Mouse (Mus musculus) limb, embryonic 13.5 days (tissue): ENCODE results near the gene Trim34a. TPM values are rescaled to one million over a fixed set of nuclear protein-coding genes. Genes with fewer than 3 reads are reported as not detected.
"Not testable (repeated sequence)": the region's sequence is repeated elsewhere in the genome, so short reads cannot be mapped to it uniquely, and the experiment has no call there.

Experiments
- ATAC-seq: fragments of 200-750 bp; cut with Nextera tagmentation; 2 replicates; pipeline ENCODE4 v1.8.0; 2017; ENCODE audit warnings: low read depth, moderate number of reproducible peaks, moderate TSS enrichment; ENCODE audit not compliant: low FRiP score
- H3K27ac ChIP-seq: fragments of 300-500 bp; sonication (generic); 2 replicates; pipeline ENCODE4 v1.5.1; 2015; ENCODE audit warnings: inconsistent platforms, mild to moderate bottlenecking, moderate library complexity
- H3K27me3 ChIP-seq: fragments of 300-500 bp; sonication (generic); 2 replicates; pipeline ENCODE4 v1.6.1; 2015; ENCODE audit warnings: mild to moderate bottlenecking, inconsistent platforms
- H3K36me3 ChIP-seq: fragments of 300-500 bp; sonication (generic); 2 replicates; pipeline ENCODE4 v1.6.1; 2015; ENCODE audit warnings: inconsistent platforms, mild to moderate bottlenecking, moderate library complexity
- H3K4me1 ChIP-seq: fragments of 300-500 bp; sonication (generic); 2 replicates; pipeline ENCODE4 v1.6.1; 2015; ENCODE audit warnings: inconsistent platforms
- H3K4me2 ChIP-seq: fragments of 300-500 bp; sonication (generic); replicated peaks from 2 replicates; pipeline ENCODE4 v1.6.1; 2015; ENCODE audit warnings: inconsistent platforms, mild to moderate bottlenecking, moderate library complexity
- H3K4me3 ChIP-seq: fragments of 300-500 bp; sonication (generic); 2 replicates; pipeline ENCODE4 v1.5.1; 2015; ENCODE audit warnings: moderate library complexity, mild to moderate bottlenecking, inconsistent platforms
- H3K9ac ChIP-seq: fragments of 300-500 bp; sonication (generic); 2 replicates; pipeline ENCODE4 v1.6.1; 2015; ENCODE audit warnings: mild to moderate bottlenecking, inconsistent platforms
- H3K9me3 ChIP-seq: fragments of 300-500 bp; sonication (generic); 2 replicates; pipeline ENCODE4 v1.6.1; 2016; ENCODE audit warnings: inconsistent platforms
- WGBS: fragments of 180-500 bp; shearing (Covaris S2); methylation state at CpG from one replicate; pipeline ENCODE4 v1.1.7; 2015; 5-methylcytosine and 5-hydroxymethylcytosine counted together
- polyA plus RNA-seq: library from polyadenylated mRNA; unstranded; fragments of >200 nt; fragmentation: Nextera tagmentation; extraction: Ambion mirVana; gene quantifications from 2 replicates; pipeline ENCODE4 v1.2.1, GENCODE M21; 2015

Gene Trim34a
- polyA plus RNA-seq, 1 experiment from 2014 or later: 1.4 TPM

DNA sequence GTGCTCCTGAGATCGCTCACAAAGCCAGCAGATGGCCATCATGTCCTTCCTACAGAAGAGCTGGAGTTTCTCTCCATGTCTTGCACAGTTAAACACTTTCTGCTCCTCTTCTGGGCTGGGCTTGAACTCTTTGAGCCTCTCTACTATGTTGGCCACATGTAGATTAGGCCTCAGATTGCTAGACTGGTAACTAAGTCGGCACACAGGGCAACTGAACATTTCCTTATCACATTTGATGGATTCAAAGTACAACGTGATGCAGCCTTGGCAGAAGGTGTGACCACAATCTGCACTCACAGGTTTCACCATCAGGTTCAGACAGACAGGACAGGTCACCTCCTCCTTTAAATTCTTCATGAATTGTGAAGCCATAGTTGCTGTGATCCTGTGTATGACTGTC lies 35.1 kb downstream of the Trim34a start:
- H3K27ac ChIP-seq, H3K9me3 ChIP-seq, H3K9ac ChIP-seq, H3K4me1 ChIP-seq, H3K4me2 ChIP-seq, ATAC-seq, H3K36me3 ChIP-seq, H3K27me3 ChIP-seq, H3K4me3 ChIP-seq: not testable (repeated sequence)
- 80% methylated on average over 3 of the region's 3 CpGs for WGBS

DNA sequence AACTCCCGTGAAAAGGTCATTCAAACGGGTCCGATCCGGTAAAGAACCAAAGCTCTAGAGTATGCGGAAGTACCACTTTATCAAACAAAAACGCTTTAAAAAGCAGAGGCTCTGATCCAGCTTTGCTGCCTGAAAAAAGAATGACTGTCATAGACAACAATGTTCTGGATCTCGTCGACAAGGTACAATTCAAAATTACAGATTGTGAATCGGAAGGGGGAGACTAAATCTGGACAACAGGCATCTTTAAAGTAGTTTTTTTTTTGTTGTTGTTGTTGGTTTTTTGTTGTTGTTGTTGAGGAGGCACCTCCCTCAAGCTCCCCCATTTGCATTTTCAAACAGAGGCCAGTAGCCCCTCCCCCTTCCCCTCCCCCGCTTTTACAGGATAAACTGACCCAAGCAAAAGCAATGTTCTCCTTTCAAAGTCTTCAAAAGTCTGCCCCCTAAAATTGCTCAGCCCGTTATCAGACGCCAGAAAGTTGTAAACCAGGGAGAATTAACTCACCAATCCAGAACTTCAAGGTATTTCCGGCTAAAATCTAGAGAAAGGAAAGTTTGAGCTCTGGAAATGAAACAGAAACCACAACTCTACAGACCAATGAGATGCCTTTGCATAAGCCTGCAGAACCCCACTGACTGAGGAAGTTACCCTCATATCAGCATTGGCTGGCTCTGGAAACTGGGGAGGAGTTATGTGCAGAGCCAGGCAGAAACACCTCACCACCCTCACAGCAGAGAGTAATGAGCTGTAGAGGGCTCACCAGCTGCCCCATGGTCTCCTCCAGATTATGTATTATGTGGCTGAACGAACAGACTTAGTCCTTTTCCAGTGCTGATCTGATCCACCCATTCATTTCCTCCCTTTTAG lies 43.6 kb downstream of the Trim34a start, which contains the start of gene Trim5:
Trim5 (minus strand) TSS at position 519 of the 868 bp plus-strand sequence.
- H3K9ac ChIP-seq, H3K27me3 ChIP-seq, H3K9me3 ChIP-seq, H3K36me3 ChIP-seq, H3K4me1 ChIP-seq, H3K27ac ChIP-seq: not testable (repeated sequence)
- H3K4me2 ChIP-seq: peak within 1 kb of the TSS; percentile 28
- peak; percentile 61; the same call in 1 of the 2 replicates for ATAC-seq
- 42% methylated on average over 14 of the region's 14 CpGs for WGBS
- 0 out of 2 replicates have a peak within 1 kb of the TSS, but pooled peaks have one; percentile 11 for H3K4me3 ChIP-seq

DNA sequence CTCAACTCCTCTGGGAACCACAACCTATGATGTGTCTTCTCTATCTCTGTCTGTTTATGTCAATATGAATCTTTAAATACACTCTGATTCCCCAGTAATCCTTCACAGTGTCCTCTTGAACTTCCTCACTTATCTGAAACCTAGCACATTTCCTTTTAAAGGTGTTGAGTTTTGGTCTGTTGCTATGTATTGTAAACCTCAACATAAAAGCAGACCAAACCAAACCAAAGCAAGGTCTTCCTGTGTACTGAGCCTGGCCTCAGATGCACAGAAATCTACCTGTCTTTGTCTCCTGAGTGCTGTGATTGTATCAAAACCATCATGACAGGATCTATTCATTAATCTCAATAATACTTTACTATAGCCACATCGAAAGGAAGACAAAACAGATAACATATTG lies 46.4 kb downstream of the Trim34a start:
- Histone ChIP-seq H3K4me1 (no peaks in the 10 kb centered on the region), H3K27ac (no peak overlapping the region), H3K27me3 (no peaks in the 10 kb centered on the region), H3K4me2 (no peak overlapping the region), H3K9me3 (no peaks in the 10 kb centered on the region), H3K4me3 (no peak overlapping the region), H3K36me3 (no peaks in the 10 kb centered on the region), H3K9ac (no peak overlapping the region)
- ATAC-seq: no peak
- 85% methylated on average over 1 of the region's 1 CpGs for WGBS

DNA sequence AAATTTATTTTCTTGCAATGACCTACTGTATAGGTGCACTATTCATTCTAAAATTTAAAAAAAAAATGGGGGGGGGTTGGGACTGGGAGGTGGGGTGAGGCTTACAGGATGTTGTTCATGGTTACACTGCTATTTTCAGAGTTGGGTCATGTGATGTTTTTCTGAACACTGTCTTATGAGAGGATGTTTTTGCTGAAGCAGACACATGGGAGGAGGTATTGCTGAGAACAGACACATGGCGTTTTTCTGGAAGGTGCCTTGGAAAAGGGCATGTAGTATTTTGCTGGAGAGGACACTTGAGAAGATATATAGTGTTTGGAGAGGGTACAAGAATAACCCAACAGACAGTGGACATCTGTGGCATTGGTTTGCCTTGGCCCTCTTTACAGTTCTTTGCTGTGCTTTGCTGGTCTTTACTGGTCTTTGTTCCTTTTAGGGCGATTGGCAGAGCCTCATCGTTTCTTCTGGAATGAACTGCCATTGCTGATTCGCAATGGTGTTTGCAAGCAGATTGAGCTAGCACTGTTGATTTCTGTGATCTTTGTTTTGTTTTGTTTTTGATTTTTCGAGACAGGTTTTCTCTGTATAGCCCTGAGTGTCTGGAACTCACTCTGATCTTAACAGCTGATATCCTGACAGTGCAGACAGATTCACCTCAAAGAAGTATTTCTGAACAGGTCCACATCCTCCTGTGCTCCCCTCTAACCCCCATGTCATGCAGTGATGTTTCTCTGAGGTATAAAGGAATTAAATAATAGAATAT lies 47.6 kb downstream of the Trim34a start:
- no peaks in the 10 kb centered on the region for H3K9me3 ChIP-seq
- no peak overlapping the region for H3K27ac ChIP-seq
- H3K9ac ChIP-seq: no peak overlapping the region
- H3K4me3 ChIP-seq: no peak overlapping the region
- H3K4me1 ChIP-seq: no peaks in the 10 kb centered on the region
- H3K27me3 ChIP-seq: no peaks in the 10 kb centered on the region
- 85% methylated on average over 5 of the region's 5 CpGs for WGBS
- no peaks in the 10 kb centered on the region for H3K36me3 ChIP-seq
- ATAC-seq: no peak
- no peak overlapping the region for H3K4me2 ChIP-seq

Other genes with a start within 250 kb of the Trim34a start
- gene Olfr638, start 245.7 kb upstream of the Trim34a start, polyA plus RNA-seq: not detected in 2 replicates
- gene Olfr639, start 227.2 kb upstream of the Trim34a start, polyA plus RNA-seq: 0.04 TPM in 1 of 2 replicates, not detected in the other
- gene Olfr640, start 218.9 kb upstream of the Trim34a start, polyA plus RNA-seq: not detected in 2 replicates
- gene Olfr641, start 209.0 kb upstream of the Trim34a start, polyA plus RNA-seq: not detected in 2 replicates
- gene Olfr642, start 191.8 kb upstream of the Trim34a start, polyA plus RNA-seq: not detected in 2 replicates
- not detected in 2 replicates for gene 4930516K23Rik, start 183.0 kb upstream of the Trim34a start, polyA plus RNA-seq
- 0.05 TPM in 1 of 2 replicates, not detected in the other for gene Olfr644, start 172.6 kb upstream of the Trim34a start, polyA plus RNA-seq
- not detected in 2 replicates for gene Olfr645, start 159.0 kb upstream of the Trim34a start, polyA plus RNA-seq
- not detected in 2 replicates for gene Olfr646, start 139.6 kb upstream of the Trim34a start, polyA plus RNA-seq
- not detected in 2 replicates for gene Ubqln5, start 114.6 kb upstream of the Trim34a start, polyA plus RNA-seq
- gene Olfr643, start 107.1 kb upstream of the Trim34a start, polyA plus RNA-seq: not detected in 2 replicates
- gene Ubqln3, start 101.2 kb upstream of the Trim34a start, polyA plus RNA-seq: not detected in 2 replicates
- not detected in 2 replicates for gene Ubqlnl, start 93.9 kb upstream of the Trim34a start, polyA plus RNA-seq
- gene Olfm5, start 79.6 kb upstream of the Trim34a start, polyA plus RNA-seq: not detected in 2 replicates
- gene Olfr648, start 61.1 kb upstream of the Trim34a start, polyA plus RNA-seq: 0.13 and 0.22 TPM in 2 replicates
- gene Olfr649, start 48.5 kb upstream of the Trim34a start, polyA plus RNA-seq: not detected in 2 replicates
- gene Trim6, start 25.7 kb upstream of the Trim34a start, polyA plus RNA-seq: 1.1 and 1.4 TPM in 2 replicates
- gene Trim5, start 43.6 kb downstream of the Trim34a start, polyA plus RNA-seq: 0.10 and 0.41 TPM in 2 replicates
- 6.1 and 7.1 TPM in 2 replicates for gene Trim12a, start 71.0 kb downstream of the Trim34a start, polyA plus RNA-seq
- gene Trim34b, start 85.0 kb downstream of the Trim34a start, polyA plus RNA-seq: 0.17 TPM in 1 of 2 replicates, not detected in the other
- 2.4 and 2.7 TPM in 2 replicates for gene Trim12c, start 108.9 kb downstream of the Trim34a start, polyA plus RNA-seq
- 0.05 TPM in 1 of 2 replicates, not detected in the other for gene Trim30b, start 125.4 kb downstream of the Trim34a start, polyA plus RNA-seq
- gene Trim30c, start 156.4 kb downstream of the Trim34a start, polyA plus RNA-seq: 0.22 TPM in 1 of 2 replicates, not detected in the other
- gene Trim30a, start 220.7 kb downstream of the Trim34a start, polyA plus RNA-seq: 1.0 and 1.2 TPM in 2 replicates